ENCODE assay signal across 8 mouse cellular contexts in genomic region chr5:51591537-51592154, GRCm38 (mm10). TPM values are rescaled to one million over a fixed set of nuclear protein-coding genes. Genes with fewer than 3 reads are reported as not detected.
A peak's percentile ranks its signal among the peaks of the same experiment; 100 is the strongest.
DNase-seq lines count a peak whose midpoint lies in the region; ATAC-seq lines count a peak whose summit lies in the region.

No protein-coding gene starts in this region.

- 44% methylated on average over 11 of the region's 11 CpGs for WGBS in neural tube, embryonic 15.5 days
- 27% methylated on average over 11 of the region's 11 CpGs for WGBS in liver, embryonic 11.5 days
- WGBS in forebrain, embryonic 12.5 days, result 60% methylated on average over 11 of the region's 11 CpGs

- H3K9ac ChIP-seq in neural tube, embryonic 15.5 days (replicated peaks), result no peak overlapping the region
- H3K9ac ChIP-seq in liver, embryonic 11.5 days (ENCODE audit: low read depth, low read length), result no peak overlapping the region
- H3K9ac ChIP-seq in forebrain, embryonic 12.5 days, result no peak overlapping the region

- no peaks in the 10 kb centered on the region for H3K36me3 ChIP-seq in neural tube, embryonic 15.5 days
- no peaks in the 10 kb centered on the region for H3K36me3 ChIP-seq in liver, embryonic 11.5 days (ENCODE audit: control insufficient read depth, insufficient read depth, low read length)
- no peaks in the 10 kb centered on the region for H3K36me3 ChIP-seq in forebrain, embryonic 12.5 days (replicated peaks)

- ATAC-seq in neural tube, embryonic 15.5 days (ENCODE audit: low FRiP score), result no peak
- no peak for ATAC-seq in liver, embryonic 11.5 days (replicated peaks; ENCODE audit: low FRiP score)
- no peak for ATAC-seq in forebrain, embryonic 12.5 days (ENCODE audit: low FRiP score)

- DNase-seq in neural tube, embryonic 10.5 days (ENCODE audit: extremely low spot score, low spot score), result peak; percentile 16
- peak; percentile 82 for DNase-seq in heart, postnatal 4 days
- DNase-seq in liver, embryonic 11.5 days (ENCODE audit: low spot score), result no peak
- no peak for DNase-seq in layer of hippocampus, postnatal 25 days (ENCODE audit: extremely low spot score in 1 of 2, low spot score in 1 of 2)
- no peak for DNase-seq in thymus, postnatal 25 days
- DNase-seq in cerebellum, postnatal 36 days, result no peak

- no peak overlapping the region for H3K4me3 ChIP-seq in neural tube, embryonic 15.5 days (replicated peaks)
- H3K4me3 ChIP-seq in liver, embryonic 11.5 days (ENCODE audit: low read depth, low read length), result no peak overlapping the region
- H3K4me3 ChIP-seq in forebrain, embryonic 12.5 days (replicated peaks), result no peak overlapping the region

- no peak overlapping the region for H3K27ac ChIP-seq in neural tube, embryonic 15.5 days (replicated peaks)
- H3K27ac ChIP-seq in liver, embryonic 11.5 days (ENCODE audit: low read depth, low read length), result no peak overlapping the region
- no peak overlapping the region for H3K27ac ChIP-seq in forebrain, embryonic 12.5 days

- H3K27me3 ChIP-seq in neural tube, embryonic 15.5 days (replicated peaks), result no peaks in the 10 kb centered on the region
- H3K27me3 ChIP-seq in liver, embryonic 11.5 days (replicated peaks; ENCODE audit: control insufficient read depth, insufficient read depth, low read length), result no peaks in the 10 kb centered on the region
- no peaks in the 10 kb centered on the region for H3K27me3 ChIP-seq in forebrain, embryonic 12.5 days

- H3K4me1 ChIP-seq in neural tube, embryonic 15.5 days, result 0 out of 2 replicates have a peak, but pooled peaks cover 4% of the 10 kb centered on the region
- H3K4me1 ChIP-seq in liver, embryonic 11.5 days (replicated peaks; ENCODE audit: control insufficient read depth, insufficient read depth, low read length), result no peaks in the 10 kb centered on the region; the same call in 1 of the 2 replicates
- H3K4me1 ChIP-seq in forebrain, embryonic 12.5 days, result 0 out of 2 replicates have a peak, but pooled peaks cover 4% of the 10 kb centered on the region

- no peaks in the 10 kb centered on the region for H3K9me3 ChIP-seq in neural tube, embryonic 15.5 days (replicated peaks)
- H3K9me3 ChIP-seq in liver, embryonic 11.5 days (ENCODE audit: control insufficient read depth, low read length), result no peaks in the 10 kb centered on the region
- no peaks in the 10 kb centered on the region for H3K9me3 ChIP-seq in forebrain, embryonic 12.5 days

- no peak overlapping the region for H3K4me2 ChIP-seq in neural tube, embryonic 15.5 days
- H3K4me2 ChIP-seq in liver, embryonic 11.5 days, result peak overlapping the region; percentile 9; the same call in 1 of the 2 replicates
- H3K4me2 ChIP-seq in forebrain, embryonic 12.5 days, result no peak overlapping the region

RNA-seq across cellular contexts. Expression of gene Ppargc1a, which starts 24.1 kb away (rescaled TPM):
- polyA plus RNA-seq in neural tube, embryonic 15.5 days (2015; fragmentation: Nextera tagmentation; extraction: Ambion mirVana), result 18.0 and 19.7 TPM in 2 replicates
- 100 to 1,000 TPM; 132 to 141 TPM for total RNA-seq in heart, postnatal 4 days (2021)
- polyA plus RNA-seq in liver, embryonic 11.5 days (2014; fragmentation: Nextera tagmentation; extraction: Ambion mirVana), result 3.2 and 3.4 TPM in 2 replicates
- total RNA-seq in layer of hippocampus, postnatal 25 days (2021), result 10 to 100 TPM; 39.4 to 45.2 TPM
- polyA plus RNA-seq in forebrain, embryonic 12.5 days (2016; fragmentation: Nextera tagmentation; extraction: Ambion mirVana), result 4.5 and 5.5 TPM in 2 replicates

Comparison
In these comparisons a context has a peak if more than half of its experiments do, and no peak if none do; other contexts are left out.
1. DNase-seq: peak in neural tube, embryonic 10.5 days (single experiment) and heart, postnatal 4 days (single experiment); none in liver, embryonic 11.5 days (single experiment), layer of hippocampus, postnatal 25 days (0 of 2), thymus, postnatal 25 days (single experiment) and cerebellum, postnatal 36 days (0 of 2).